Mouse (Mus musculus) stomach, postnatal 0 days (tissue): ENCODE measurements around the gene E4f1. TPM values are rescaled to one million over a fixed set of nuclear protein-coding genes. Genes with fewer than 3 reads are reported as not detected.

Experiments
- ATAC-seq: fragments of 200-750 bp; cut with Nextera tagmentation; 2 replicates; pipeline ENCODE4 v1.8.0; 2017; ENCODE audit not compliant: low FRiP score, low TSS enrichment
- DNase-seq: peaks from one replicate; pipeline ENCODE4 v3.0.0-alpha.2; 2016; ENCODE audit warnings: low spot score
- H3K27ac ChIP-seq: fragments of 300-500 bp; sonication (generic); replicated peaks from 2 replicates; pipeline ENCODE4 v1.5.1; 2014; ENCODE audit warnings: mild to moderate bottlenecking, control low read depth
- H3K27me3 ChIP-seq: fragments of 300-500 bp; sonication (generic); 2 replicates; pipeline ENCODE4 v1.6.1; 2014; ENCODE audit warnings: low read length; ENCODE audit not compliant: control insufficient read depth, insufficient read depth
- H3K36me3 ChIP-seq: fragments of 300-500 bp; sonication (generic); 2 replicates; pipeline ENCODE4 v1.6.1; 2014; ENCODE audit warnings: low read length, mixed read lengths; ENCODE audit not compliant: control insufficient read depth, insufficient read depth
- H3K4me1 ChIP-seq: fragments of 300-500 bp; sonication (generic); replicated peaks from 2 replicates; pipeline ENCODE4 v1.6.1; 2014; ENCODE audit warnings: antibody characterized with exemption; ENCODE audit not compliant: control insufficient read depth, insufficient read depth
- H3K4me2 ChIP-seq: fragments of 300-500 bp; sonication (generic); replicated peaks from 2 replicates; pipeline ENCODE4 v1.6.1; 2014; ENCODE audit warnings: low read depth, mild to moderate bottlenecking, control low read depth, moderate library complexity
- H3K4me3 ChIP-seq: fragments of 300-500 bp; sonication (generic); 2 replicates; pipeline ENCODE4 v1.5.1; 2014; ENCODE audit warnings: low read depth, low read length, control low read depth
- H3K9ac ChIP-seq: fragments of 300-500 bp; sonication (generic); 2 replicates; pipeline ENCODE4 v1.6.1; 2014; ENCODE audit warnings: mild to moderate bottlenecking, low read length, control low read depth, mixed read lengths
- H3K9me3 ChIP-seq: fragments of 300-500 bp; sonication (generic); 2 replicates; pipeline ENCODE4 v1.6.1; 2016; ENCODE audit warnings: low read length; ENCODE audit not compliant: control insufficient read depth
- CTCF ChIP-seq: IDR thresholded peaks from 2 replicates; pipeline ENCODE4 v1.5.1; 2016; ENCODE audit warnings: antibody characterized with exemption, low read depth, mild to moderate bottlenecking, moderate library complexity
- EP300 ChIP-seq: optimal IDR thresholded peaks from 2 replicates; pipeline ENCODE3; 2016; ENCODE audit warnings: antibody characterized with exemption
- WGBS: fragments of 180-500 bp; shearing (Covaris S2); extraction: QIAGEN DNeasy Blood & Tissue Kit; methylation state at CpG from one replicate; pipeline ENCODE4 v1.1.7; 2014; 5-methylcytosine and 5-hydroxymethylcytosine counted together
- polyA plus RNA-seq: library from polyadenylated mRNA; unstranded; fragments of >200 nt; fragmentation: Nextera tagmentation; extraction: Ambion mirVana; gene quantifications from 2 replicates; pipeline ENCODE4 v1.2.1, GENCODE M21; 2015

Gene E4f1
- polyA plus RNA-seq, 1 experiment from 2014 or later = 12.0 TPM

- Histone ChIP-seq H3K27ac (peak overlapping the region; percentile 84), H3K4me2 (no peak overlapping the region), H3K4me3 (no peak overlapping the region), H3K4me1 (no peaks in the 10 kb centered on the region), H3K36me3 (peaks cover 30% of the 10 kb centered on the region), H3K9me3 (no peaks in the 10 kb centered on the region), H3K27me3 (no peaks in the 10 kb centered on the region), H3K9ac (no peak overlapping the region)
- WGBS = 56% methylated on average over 4 of the region's 4 CpGs
- DNase-seq (peak; percentile 53), ATAC-seq (peak; percentile 9; the same call in 1 of the 2 replicates)
- TF ChIP-seq CTCF (no peak), EP300 (no peak)
Observed at GRCm38 (mm10) chr17:24443409-24443808, 26.7 kb downstream of the E4f1 start.

- H3K27ac ChIP-seq = peak within 1 kb of the TSS; percentile 84
- H3K4me3 ChIP-seq = no peak within 1 kb of the TSS
- 56% methylated on average over 7 of the region's 7 CpGs for WGBS
- DNase-seq = peak; percentile 40
- no peaks in the 10 kb centered on the region for H3K4me1 ChIP-seq
- peak within 1 kb of the TSS; percentile 25; the same call in 1 of the 2 replicates for H3K4me2 ChIP-seq
- H3K9ac ChIP-seq = peak within 1 kb of the TSS; percentile 18; the same call in 1 of the 2 replicates
- peak; percentile 41 for ATAC-seq
- no peaks in the 10 kb centered on the region for H3K9me3 ChIP-seq
- no peak for TF ChIP-seq CTCF
- no peak for TF ChIP-seq EP300
- H3K27me3 ChIP-seq = no peaks in the 10 kb centered on the region
- peaks cover 29% of the 10 kb centered on the region for H3K36me3 ChIP-seq
Observed at GRCm38 (mm10) chr17:24442632-24443155, 27.4 kb downstream of the E4f1 start, which contains the start of gene Dnase1l2. TSS of gene Dnase1l2 (minus strand) at chr17:24443105.

- WGBS = 63% methylated on average over 14 of the region's 14 CpGs
- peak; percentile 78 for ATAC-seq
- peak; percentile 74 for DNase-seq
- no peaks in the 10 kb centered on the region for H3K9me3 ChIP-seq
- H3K4me1 ChIP-seq = no peaks in the 10 kb centered on the region
- peak overlapping the region; percentile 18; the same call in 1 of the 2 replicates for H3K9ac ChIP-seq
- H3K36me3 ChIP-seq = peaks cover 32% of the 10 kb centered on the region
- H3K4me2 ChIP-seq = peak overlapping the region; percentile 25; the same call in 1 of the 2 replicates
- H3K27ac ChIP-seq = peak overlapping the region; percentile 84
- no peaks in the 10 kb centered on the region for H3K27me3 ChIP-seq
- no peak overlapping the region for H3K4me3 ChIP-seq
- no peak for TF ChIP-seq CTCF
- no peak for TF ChIP-seq EP300
Observed at GRCm38 (mm10) chr17:24442107-24442506, 28.0 kb downstream of the E4f1 start.

- peaks cover 25% of the 10 kb centered on the region for H3K36me3 ChIP-seq
- TF ChIP-seq CTCF (peak; percentile 65), EP300 (no peak)
Observed at GRCm38 (mm10) chr17:24441148-24441547, 29.0 kb downstream of the E4f1 start.

GRCm38 (mm10) chr17:24440377-24440776 lies 29.7 kb downstream of the E4f1 start:
- Histone ChIP-seq H3K9me3 (no peaks in the 10 kb centered on the region), H3K4me1 (no peaks in the 10 kb centered on the region), H3K36me3 (peaks cover 18% of the 10 kb centered on the region), H3K9ac (no peak overlapping the region), H3K27ac (no peak overlapping the region), H3K4me3 (no peak overlapping the region), H3K27me3 (no peaks in the 10 kb centered on the region), H3K4me2 (no peak overlapping the region)
- no peak for ATAC-seq
- 77% methylated on average over 8 of the region's 8 CpGs for WGBS
- TF ChIP-seq EP300 (no peak), CTCF (no peak)
- DNase-seq = no peak

More at GRCm38 (mm10) chr17:24441148-24441547, 29.0 kb downstream of the E4f1 start:
- H3K27me3 ChIP-seq = no peaks in the 10 kb centered on the region
- peak overlapping the region; percentile 84; the same call in 1 of the 2 replicates for H3K27ac ChIP-seq
- no peaks in the 10 kb centered on the region for H3K9me3 ChIP-seq
- H3K4me2 ChIP-seq = no peak overlapping the region
- WGBS = 52% methylated on average over 2 of the region's 2 CpGs
- ATAC-seq = no peak
- no peaks in the 10 kb centered on the region for H3K4me1 ChIP-seq
- DNase-seq = peak; percentile 35
- H3K4me3 ChIP-seq = no peak overlapping the region
- no peak overlapping the region for H3K9ac ChIP-seq

GRCm38 (mm10) chr17:24437016-24437415 lies 33.1 kb downstream of the E4f1 start:
- Histone ChIP-seq H3K4me2 (no peak overlapping the region), H3K4me1 (no peaks in the 10 kb centered on the region), H3K9ac (no peak overlapping the region), H3K36me3 (peaks cover 10% of the 10 kb centered on the region), H3K9me3 (no peaks in the 10 kb centered on the region), H3K27ac (no peak overlapping the region), H3K4me3 (no peak overlapping the region), H3K27me3 (no peaks in the 10 kb centered on the region)
- no peak for TF ChIP-seq EP300
- peak; percentile 87 for TF ChIP-seq CTCF
- WGBS = 72% methylated on average over 5 of the region's 5 CpGs
- ATAC-seq (no peak), DNase-seq (peak; percentile 37)
